Mouse (Mus musculus): ENCODE measurements around the gene Tspan18. TPM values are rescaled to one million over a fixed set of nuclear protein-coding genes. Genes with fewer than 3 reads are reported as not detected.

Gene Tspan18
- polyA plus RNA-seq, 1 experiment: 4.3 TPM

DNA sequence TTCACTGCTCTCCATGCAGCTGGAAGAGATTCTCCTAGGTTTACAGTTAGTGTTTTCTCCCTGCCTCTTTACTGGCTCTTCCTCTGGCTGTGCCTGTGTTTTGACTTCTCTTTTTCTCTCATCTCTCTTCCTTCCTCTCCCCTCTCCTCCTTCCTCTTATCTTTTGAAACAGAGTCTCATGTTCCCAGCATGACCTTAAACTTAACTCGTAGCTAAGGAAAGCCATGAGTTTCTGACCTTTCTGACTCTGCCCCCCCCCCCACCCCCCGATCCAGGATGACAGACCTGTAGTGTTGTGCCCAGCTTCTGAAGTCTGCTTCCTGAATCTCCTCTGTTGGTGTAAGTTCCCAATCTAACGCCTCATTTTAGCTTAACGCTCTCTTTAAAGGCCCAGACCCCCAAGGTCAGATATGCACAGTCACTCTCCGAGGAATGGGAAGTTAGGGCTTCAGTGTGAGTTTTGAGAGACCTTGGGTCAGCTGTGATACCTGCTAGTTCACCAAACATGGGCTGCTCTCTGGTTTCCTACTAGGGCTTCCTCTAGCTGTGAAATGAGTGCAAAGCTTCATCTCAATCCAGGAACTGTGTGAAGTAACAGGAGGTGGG lies 11.5 kb upstream of the Tspan18 start:
- no peak for DNase-seq (ENCODE audit: extremely low spot score in 1 of 2, low spot score in 1 of 2)

DNA sequence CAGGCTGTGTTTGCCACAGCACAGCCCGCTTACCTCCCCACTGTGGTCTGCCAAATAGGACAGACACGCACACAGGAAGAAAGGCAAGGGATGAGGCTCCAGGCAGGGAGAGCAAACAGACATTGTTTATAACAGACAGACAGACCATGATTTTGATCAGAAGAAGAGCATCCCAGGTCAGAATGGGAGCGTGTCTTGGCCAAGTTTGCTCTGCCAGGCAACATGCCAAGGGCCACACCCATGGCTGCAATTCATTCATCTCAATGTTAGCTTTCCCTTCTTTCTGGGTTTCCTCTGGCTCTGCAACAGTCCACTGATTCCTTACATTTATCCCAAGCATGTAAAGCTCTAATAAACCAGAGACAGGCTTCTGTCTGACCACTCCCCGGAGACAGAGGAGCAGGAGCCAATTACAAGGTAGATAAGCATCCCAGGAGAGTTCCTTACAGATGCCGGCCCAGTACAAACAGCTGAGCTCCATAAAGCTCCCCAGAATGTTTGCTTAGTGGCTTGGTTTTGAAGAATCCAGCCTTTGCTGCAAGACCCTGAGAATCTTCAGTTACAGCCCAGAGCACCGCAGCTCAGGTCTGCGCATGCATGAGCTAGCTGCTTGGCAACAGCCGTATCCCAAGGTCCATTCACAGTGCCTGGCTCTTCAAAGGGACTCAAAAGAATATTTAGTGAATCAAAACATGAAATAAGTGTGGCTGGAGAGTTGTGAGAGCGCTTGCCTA lies 5.2 kb upstream of the Tspan18 start:
- DNase-seq (ENCODE audit: extremely low spot score in 1 of 2, low spot score in 1 of 2): no peak

DNA sequence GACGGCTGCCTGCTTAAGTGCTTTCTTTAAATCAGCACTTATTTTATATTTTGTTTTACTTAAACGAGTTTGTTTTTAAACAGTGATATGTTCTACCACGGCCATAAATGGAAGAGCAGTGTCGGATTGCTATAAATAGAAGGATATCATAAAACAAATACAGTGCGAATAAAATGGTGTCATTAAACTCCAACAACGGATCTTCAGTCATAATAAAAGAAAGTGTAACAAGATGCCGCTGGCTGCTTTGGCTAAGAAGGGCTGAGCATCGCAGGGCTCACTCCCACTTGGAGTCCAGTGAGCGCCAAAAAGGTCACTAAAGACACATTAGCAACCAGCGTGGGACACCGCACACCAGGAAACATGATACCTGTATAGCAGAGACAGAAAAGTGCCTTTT lies 1.7 kb upstream of the Tspan18 start:
- DNase-seq (ENCODE audit: extremely low spot score in 1 of 2, low spot score in 1 of 2): no peak

DNA sequence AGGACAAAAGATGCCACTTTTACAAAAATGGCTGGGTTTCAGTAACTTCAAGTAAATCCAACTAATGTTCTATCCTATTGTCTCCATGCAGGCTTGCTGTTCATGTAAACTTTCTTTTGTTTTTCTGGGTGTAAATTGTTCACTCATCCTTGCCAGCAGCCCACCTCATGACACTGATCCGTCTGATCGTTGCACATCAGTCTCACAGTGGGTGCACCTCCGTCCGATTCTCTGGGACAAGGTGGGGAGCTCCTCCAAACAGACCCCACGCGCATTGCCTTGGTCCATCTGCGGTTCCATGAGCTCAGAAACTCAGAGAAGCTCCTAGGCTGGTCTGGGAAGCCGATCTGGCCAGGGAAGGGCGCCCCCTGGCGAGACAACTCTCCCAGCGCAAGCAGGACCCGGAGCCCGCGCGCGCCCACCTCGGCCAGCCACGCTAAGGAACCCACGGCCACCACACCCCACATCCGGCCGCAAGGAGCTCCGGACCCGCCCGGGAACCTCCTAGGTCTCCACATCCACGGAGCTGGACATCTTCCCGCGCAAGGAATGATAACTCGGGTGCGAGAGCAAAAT lies 976 bp downstream of the Tspan18 start:
- DNase-seq (ENCODE audit: extremely low spot score in 1 of 2, low spot score in 1 of 2): peak; percentile 10 to 84

DNA sequence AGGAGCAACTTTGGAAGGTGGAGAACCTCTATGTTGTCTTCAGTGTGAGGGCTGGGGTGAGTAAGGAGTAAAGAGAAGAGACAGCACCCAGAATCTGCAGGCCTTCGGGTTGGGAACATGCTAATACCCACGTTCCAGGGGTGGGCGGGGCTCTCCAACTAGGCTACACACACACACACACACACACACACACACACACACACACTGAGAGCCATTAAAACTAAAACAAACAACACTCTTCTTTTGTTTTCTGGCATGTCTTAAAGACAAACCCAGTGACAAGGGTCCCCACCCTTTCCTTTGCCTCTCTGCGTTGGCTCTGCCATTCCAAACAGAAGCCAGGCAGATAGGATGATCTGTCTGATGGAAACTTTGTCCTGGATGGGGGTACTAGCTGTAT lies 2.0 kb downstream of the Tspan18 start:
- DNase-seq (ENCODE audit: extremely low spot score in 1 of 2, low spot score in 1 of 2): no peak

DNA sequence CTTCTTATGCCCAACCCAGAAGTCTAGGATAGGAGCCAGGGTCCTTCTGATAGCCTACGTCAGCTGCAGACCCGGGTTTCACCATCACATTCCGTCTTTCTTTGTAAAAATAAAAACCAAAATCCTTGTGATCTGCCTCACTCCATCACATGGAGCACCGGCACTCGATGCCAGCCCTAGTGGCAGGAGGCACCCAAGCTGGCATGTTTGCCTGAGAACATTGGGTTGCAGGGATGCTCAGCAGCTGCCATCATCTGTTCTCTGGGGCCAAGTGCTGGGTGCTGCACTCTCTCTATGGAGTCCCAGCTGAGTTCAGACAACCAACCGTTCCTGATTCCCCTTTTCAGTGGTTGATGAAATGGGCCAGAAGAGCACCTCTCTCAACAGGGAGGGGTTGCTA lies 3.2 kb downstream of the Tspan18 start:
- no peak for DNase-seq (ENCODE audit: extremely low spot score in 1 of 2, low spot score in 1 of 2)

DNA sequence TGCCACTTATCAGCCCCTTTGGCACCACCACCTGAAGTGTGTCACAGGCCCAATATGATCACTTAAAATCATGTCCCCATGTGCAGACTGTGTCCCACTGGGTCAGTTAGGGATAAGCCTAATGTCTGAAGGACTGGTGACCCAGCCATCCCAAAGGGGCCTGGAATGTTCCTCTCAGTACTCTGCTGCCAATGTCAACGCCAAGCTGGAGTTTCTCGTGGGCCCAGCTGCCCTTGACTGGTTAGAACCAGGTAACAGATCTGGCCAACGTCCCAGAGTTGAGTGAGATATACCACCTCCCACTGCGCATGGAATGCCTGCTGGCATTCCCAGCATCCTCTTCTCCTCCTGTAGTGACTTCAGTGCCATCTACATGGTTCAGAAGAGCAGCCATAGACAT lies 5.2 kb downstream of the Tspan18 start:
- DNase-seq (ENCODE audit: extremely low spot score in 1 of 2, low spot score in 1 of 2): no peak

DNA sequence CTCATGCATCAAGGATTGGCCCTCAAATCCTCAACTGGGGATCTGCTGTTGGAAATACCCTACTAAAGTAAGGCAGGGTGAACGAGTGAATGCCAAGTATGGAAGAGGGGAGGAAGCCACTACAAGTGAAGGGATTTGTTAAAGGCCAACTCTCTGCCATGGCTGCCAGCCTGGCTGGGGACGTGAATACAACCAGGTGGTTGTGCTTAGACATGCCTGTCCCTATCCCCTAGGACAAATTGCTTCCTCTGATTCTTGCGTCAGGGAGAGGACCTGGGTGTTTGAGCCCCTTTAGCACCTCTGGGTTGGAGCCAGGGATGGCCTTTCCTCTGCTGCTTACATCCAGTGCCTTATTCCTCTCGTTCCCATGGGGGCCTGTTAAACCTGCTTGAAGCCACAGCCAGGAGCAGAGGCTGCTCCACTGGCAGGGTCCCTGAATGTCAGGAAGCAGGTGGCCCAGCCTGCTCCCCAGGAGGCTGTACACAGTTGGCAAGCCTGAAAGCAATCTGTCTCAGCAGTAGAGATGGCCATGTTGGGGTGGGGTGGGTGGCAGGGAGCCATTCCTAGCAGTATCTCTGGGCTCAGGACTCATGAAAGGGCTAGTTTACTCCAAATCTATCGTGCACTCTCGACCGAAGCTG lies 6.3 kb downstream of the Tspan18 start:
- DNase-seq (ENCODE audit: extremely low spot score in 1 of 2, low spot score in 1 of 2): no peak

DNA sequence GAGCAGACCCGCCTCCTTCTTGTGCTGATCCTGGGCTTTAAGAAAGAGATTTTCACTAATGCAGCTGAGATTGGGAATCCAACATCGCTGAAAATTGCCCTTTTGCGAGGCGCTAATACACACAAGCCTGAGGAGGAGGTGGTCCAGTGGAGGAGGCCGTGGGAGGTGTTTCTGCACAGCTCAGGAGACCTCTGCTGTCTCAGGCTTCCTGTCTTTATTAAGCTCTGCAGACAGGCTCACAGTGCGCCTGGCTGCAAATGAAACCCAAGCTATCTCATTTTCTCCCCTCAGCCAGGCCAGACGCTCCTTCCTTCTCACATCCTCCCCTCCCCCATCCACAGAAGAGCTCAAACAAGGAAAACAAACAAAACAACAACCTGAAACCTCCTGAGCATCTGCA lies 9.6 kb downstream of the Tspan18 start:
- DNase-seq (ENCODE audit: extremely low spot score in 1 of 2, low spot score in 1 of 2): no peak

DNA sequence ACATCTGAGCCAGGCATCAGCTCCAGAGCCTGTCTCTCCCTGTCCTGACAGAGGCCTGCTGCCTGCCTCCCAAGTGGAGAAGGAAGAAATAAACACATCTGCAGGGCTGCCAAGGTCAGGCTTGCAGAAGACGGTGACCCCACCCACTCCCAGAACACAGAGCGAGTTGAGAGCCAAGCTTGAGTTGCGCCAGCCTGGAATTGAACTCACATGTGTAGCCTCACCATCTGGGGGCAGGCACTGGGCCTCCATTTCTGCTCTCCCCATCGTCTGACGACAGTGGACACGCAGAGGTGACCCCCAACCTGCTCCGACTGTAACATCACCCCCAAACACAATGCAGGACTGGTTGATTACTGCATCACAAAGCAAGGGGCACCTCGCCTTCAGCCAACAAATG lies 12.4 kb downstream of the Tspan18 start:
- no peak for DNase-seq (ENCODE audit: extremely low spot score in 1 of 2, low spot score in 1 of 2)

DNA sequence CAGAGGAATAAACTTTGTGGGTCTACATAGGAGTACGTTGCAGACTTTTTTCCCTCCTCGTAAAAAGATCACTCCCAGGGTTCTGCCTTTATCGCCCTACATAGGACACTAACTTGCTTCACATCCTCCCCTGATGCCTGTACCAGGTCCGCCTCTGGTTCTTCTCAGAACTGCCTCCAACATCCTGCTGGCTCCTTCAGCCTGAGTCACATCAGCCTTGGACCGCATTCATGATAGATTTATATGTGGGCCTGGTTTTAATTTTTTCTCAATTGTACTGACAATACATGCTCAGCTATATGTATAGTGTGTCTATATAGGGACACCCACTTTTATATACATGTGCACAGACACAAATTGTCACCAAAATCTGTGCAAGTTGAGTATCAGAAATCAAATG lies 14.0 kb downstream of the Tspan18 start:
- DNase-seq (ENCODE audit: extremely low spot score in 1 of 2, low spot score in 1 of 2): no peak

DNA sequence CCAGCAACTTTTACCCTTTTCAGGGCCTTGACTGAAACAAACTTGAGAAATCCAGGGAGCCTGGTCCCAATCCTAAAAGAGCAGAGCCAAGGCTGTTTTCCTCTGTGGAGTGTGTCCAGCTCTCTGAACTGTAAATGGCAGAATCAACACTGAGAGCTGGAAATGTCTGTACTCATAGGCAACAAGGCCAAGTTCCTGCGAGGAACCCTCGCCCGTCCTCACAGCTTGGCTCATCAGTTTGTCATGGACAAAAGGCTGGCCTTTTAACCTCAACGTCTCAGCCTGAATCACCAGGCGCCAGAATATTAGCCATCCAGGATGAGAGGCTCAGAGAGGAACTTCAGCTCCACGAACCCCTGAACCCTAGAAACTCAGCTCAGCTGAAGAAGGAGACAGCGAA lies 14.7 kb downstream of the Tspan18 start:
- no peak for DNase-seq (ENCODE audit: extremely low spot score in 1 of 2, low spot score in 1 of 2)

DNA sequence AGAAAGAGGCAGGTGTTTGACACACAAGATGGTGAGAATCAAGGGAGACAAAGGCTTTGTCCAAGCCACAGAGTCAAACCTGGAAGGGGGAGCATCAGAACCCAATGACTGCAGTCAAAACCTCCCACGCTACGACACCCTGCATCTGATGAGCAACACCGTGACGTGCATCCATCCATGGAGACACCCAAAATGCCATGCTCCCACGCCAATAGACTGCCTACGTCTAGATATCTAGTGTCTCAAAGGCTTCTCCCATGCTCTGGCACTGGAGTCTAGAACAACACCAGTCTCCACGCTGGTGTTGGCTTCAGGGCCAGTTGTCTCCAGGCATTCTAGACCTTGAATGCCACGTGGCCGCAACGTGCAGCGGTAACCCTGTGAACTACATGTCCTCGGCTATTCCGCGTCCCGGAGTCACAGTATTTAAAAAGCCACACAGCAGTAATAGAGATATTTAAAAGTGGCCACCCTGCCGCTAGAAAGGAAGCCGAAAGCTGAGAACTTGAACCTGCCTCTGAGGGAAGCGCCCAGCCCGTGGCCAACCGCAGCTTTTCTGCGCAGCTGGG lies 15.4 kb downstream of the Tspan18 start:
- DNase-seq (ENCODE audit: extremely low spot score in 1 of 2, low spot score in 1 of 2): peak in 1 of 2 experiments; percentile 14

DNA sequence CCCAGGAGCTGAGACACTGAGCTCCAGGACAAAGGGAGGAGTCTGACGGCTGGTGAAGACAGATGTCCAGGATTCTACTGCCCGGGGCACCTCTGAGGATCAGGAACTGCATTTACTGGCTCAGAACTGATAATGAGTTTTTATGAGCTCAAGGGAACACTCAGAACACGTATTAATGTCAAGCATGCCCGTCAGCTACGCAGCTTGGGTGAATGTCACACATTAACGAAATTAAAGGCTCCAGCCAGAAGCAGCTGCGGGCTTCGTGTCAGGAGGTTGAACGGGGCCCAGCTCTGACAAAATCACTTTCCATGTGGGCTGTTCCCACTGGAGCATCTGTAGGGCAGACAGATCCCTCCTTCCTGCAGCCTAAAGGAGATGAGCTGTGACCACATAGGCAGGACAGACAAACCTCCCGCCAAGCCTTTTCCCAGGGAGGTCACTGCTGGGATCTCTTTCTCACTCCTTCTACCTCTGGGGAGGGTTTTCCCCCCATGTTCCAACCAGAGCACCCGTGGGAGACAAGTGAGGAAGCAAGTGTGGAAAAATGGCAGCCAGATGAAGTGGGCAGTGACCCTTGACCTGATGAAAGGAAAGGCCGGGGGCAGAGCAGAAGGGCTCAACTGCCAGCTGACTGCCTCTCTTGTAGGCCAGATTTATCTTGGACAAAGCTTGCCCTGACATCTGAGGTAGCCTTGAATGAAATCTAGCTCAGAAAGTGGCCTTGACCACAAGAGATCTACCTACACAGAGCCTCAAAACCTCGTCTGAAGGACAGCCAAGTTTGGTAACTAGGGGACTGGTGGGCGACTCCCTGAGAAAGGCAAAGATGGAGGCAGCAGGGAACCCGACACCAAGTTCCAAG lies 20.3 kb downstream of the Tspan18 start:
- DNase-seq (ENCODE audit: extremely low spot score in 1 of 2, low spot score in 1 of 2): no peak

DNA sequence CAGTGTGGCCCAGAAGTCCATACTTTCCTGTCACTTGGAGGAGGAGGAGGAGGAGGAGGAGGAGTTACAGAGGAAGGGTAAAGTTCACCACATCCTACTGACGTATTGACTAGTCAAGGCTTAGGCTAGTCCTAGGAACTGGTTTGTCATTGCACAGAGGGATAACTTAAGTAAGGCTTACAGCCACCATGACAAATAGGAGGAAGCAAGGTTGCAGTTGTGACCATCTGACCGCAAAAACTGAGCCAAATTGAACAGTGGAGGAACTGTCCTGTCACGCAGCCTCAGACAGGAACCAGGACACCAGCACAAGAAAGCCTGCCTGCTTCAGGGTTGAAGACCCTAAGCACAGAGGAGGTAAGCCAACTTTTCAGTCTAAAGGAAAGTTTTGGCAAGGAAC lies 21.8 kb downstream of the Tspan18 start:
- DNase-seq (ENCODE audit: extremely low spot score in 1 of 2, low spot score in 1 of 2): no peak

DNA sequence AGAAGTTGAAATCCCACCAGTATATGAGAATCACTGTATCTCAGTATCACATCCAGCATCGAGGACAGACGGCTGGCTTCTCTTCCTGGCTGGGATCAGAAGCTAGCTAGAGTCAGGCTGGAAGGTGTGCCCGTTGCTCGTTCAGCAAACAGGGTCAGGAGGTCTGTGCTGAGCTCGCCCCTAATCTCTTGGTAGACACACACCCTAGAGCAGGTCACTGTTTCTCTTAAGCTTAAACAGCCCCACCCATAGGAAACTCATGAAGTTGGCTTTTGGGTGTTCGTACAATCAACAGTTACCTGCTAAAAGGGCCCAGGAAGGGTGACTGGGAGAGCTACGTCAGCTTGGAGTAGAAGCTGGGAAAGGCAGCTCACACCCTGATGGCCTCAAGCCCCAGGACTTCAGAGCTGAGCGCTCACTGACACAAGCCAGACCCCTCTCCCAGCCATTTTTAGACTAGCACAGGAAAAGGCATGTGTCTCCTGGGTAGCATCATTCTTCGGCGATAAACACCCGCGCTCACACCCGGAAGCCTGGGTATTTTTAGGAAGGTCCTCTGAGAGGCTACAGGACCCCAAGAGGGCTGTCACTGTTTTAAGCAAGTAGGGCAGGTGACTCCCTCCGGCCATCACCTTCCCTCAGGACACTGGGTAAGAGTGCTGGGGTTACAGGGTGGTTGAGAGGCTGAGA lies 24.4 kb downstream of the Tspan18 start:
- DNase-seq (ENCODE audit: extremely low spot score in 1 of 2, low spot score in 1 of 2): no peak

DNA sequence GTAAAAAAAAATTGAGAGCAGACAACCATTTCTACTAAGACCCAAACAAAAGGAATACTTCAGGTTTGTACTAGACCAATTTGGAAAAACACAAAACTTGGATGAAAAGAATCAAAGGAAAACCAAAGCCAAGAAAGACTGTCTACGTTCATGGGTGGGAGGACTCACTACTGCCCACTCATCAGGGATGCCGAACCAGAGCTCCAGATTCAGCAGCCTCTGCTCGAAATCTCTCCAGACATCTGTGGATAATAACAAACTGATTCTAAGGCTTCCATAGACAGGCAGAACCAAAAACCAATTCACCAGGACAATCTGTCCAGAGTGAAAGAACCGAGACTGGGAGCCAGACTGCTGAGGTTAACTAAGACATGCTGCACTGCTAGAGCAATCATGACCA lies 27.4 kb downstream of the Tspan18 start:
- no peak for DNase-seq (ENCODE audit: extremely low spot score in 1 of 2, low spot score in 1 of 2)

DNA sequence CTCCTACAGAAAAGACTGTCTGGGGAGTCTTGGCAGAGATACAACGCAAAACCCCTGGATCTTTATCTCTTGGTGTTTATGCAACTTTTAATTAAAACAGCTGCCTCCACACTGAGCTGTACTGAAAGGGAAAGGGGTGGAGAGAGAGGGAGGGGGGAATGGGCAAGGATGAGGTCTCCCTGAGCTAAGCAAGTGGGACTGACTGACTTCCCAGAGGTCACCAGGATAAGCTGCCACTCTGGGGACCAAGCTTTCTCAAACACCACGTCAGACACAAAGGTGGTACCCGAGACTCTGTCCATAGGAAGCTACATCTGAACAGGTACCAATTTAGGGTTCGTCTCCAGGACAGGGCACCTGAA lies 30.1 kb downstream of the Tspan18 start:
- no peak for DNase-seq (ENCODE audit: extremely low spot score in 1 of 2, low spot score in 1 of 2)

DNA sequence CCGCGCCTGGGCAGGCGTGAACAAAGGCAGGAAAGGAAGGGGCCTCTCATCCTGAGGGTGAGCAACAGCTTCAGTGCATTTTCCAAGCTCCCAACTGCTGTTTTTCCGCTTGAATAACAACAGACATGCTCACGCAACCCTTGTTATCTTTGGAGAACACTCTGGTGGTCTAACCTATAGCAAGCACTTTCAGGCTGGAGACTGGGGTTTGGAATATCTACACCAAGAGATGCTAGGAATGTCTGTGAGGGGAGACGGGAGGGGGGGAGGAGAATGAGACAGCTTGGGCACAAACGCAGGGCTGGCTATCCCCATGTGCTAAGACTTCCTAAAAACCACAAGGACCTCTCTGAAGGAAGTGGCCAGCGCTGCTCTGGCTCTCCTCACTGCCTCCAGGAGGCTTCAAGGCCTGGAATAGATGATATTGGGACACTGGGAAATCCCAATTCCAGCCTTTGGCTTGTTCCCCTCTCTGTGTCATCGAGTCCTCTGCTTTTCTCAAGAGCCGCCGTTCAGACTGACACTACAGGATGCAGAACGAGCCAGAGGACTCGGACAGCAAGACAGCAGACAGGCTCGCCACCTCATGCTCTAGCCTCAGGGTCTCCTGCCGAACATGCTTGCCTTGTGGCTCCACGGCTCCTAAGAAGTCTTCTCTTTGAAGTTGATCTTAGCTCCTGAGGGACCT lies 30.6 kb downstream of the Tspan18 start:
- DNase-seq (ENCODE audit: extremely low spot score in 1 of 2, low spot score in 1 of 2): no peak

DNA sequence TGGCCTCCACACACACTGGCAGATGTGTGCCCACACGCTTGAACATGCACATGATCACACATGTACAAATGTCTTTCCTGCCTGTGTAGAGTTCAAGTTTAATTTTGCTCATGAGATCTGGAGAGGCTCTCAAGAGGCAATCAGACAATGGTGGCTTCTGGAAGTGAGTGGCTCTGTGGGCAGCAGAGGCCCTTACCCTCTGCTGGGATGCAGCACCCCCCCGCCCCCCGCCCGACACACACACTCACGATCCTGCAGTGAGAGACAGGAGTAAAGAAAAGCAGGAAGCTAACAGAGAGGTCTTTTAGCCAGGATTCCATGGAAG lies 31.1 kb downstream of the Tspan18 start:
- DNase-seq (ENCODE audit: extremely low spot score in 1 of 2, low spot score in 1 of 2): no peak
